Mouse (Mus musculus) embryonic facial prominence, embryonic 14.5 days (tissue): ENCODE results near the gene Palm2. TPM values are rescaled to one million over a fixed set of nuclear protein-coding genes. Genes with fewer than 3 reads are reported as not detected.

Experiments
- ATAC-seq: fragments of 200-750 bp; cut with Nextera tagmentation; 2 replicates; pipeline ENCODE4 v1.8.0; 2017; ENCODE audit warnings: low read depth, moderate number of reproducible peaks, moderate TSS enrichment
- DNase-seq: peaks from one replicate; pipeline ENCODE4 v3.0.0-alpha.2; 2015; ENCODE audit warnings: low spot score
- H3K27ac ChIP-seq: fragments of 300-500 bp; sonication (generic); replicated peaks from 2 replicates; pipeline ENCODE4 v1.5.1; 2014; ENCODE audit warnings: low read depth, mild to moderate bottlenecking, low read length, moderate library complexity
- H3K27me3 ChIP-seq: fragments of 300-500 bp; sonication (generic); replicated peaks from 2 replicates; pipeline ENCODE4 v1.6.1; 2014; ENCODE audit warnings: low read length; ENCODE audit not compliant: control insufficient read depth, insufficient read depth
- H3K36me3 ChIP-seq: fragments of 300-500 bp; sonication (generic); 2 replicates; pipeline ENCODE4 v1.6.1; 2014; ENCODE audit warnings: low read length, mixed read lengths; ENCODE audit not compliant: control insufficient read depth, insufficient read depth
- H3K4me1 ChIP-seq: fragments of 300-500 bp; sonication (generic); 2 replicates; pipeline ENCODE4 v1.6.1; 2014; ENCODE audit warnings: antibody characterized with exemption, low read length; ENCODE audit not compliant: control insufficient read depth, insufficient read depth
- H3K4me2 ChIP-seq: fragments of 300-500 bp; sonication (generic); 2 replicates; pipeline ENCODE4 v1.6.1; 2014; ENCODE audit warnings: low read depth, mild to moderate bottlenecking, low read length, moderate library complexity, mixed read lengths
- H3K4me3 ChIP-seq: fragments of 300-500 bp; sonication (generic); 2 replicates; pipeline ENCODE4 v1.5.1; 2014; ENCODE audit warnings: low read depth, mild to moderate bottlenecking, low read length
- H3K9ac ChIP-seq: fragments of 300-500 bp; sonication (generic); 2 replicates; pipeline ENCODE4 v1.6.1; 2014; ENCODE audit warnings: low read depth, mild to moderate bottlenecking, low read length, moderate library complexity, mixed read lengths
- H3K9me3 ChIP-seq: fragments of 300-500 bp; sonication (generic); 2 replicates; pipeline ENCODE4 v1.6.1; 2016; ENCODE audit warnings: low read length; ENCODE audit not compliant: control insufficient read depth
- WGBS: fragments of 180-500 bp; shearing (Covaris S2); extraction: QIAGEN DNeasy Blood & Tissue Kit; methylation state at CpG from one replicate; pipeline ENCODE4 v1.1.7; 2014; 5-methylcytosine and 5-hydroxymethylcytosine counted together
- polyA plus RNA-seq: library from polyadenylated mRNA; unstranded; fragments of >200 nt; fragmentation: Nextera tagmentation; extraction: Ambion mirVana; gene quantifications from 2 replicates; pipeline ENCODE4 v1.2.1, GENCODE M21; 2014

Palm2 gene
- polyA plus RNA-seq, 1 experiment from 2014 or later = 7.6 TPM

DNA sequence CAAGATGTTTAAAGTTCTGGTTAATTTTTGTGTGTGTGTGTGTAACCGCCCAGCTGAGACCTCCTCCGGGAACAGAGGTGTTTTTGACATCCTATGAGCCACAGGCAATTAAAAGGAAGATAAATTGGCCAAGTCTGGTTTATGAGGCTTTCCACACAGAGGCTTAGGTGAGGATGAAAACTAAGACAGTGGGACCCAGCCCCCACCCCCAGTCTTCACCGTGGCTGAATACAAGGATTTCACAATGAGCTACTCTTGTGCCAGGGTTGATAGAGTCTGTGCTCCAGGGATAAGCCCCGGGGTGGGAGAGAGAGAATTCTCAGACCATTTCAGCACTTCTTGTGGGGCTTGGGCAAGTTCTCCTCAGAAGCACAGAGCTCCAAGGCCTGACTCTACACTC is 317.0 kb downstream of the Palm2 start:
- WGBS = 66% methylated on average over 4 of the region's 4 CpGs
- no peaks in the 10 kb centered on the region for H3K9me3 ChIP-seq
- H3K4me2 ChIP-seq = no peak overlapping the region
- H3K9ac ChIP-seq = no peak overlapping the region
- no peak for DNase-seq
- H3K27me3 ChIP-seq = no peaks in the 10 kb centered on the region
- no peak overlapping the region for H3K4me3 ChIP-seq
- peak; percentile 44; the same call in 1 of the 2 replicates for ATAC-seq
- no peaks in the 10 kb centered on the region for H3K36me3 ChIP-seq
- H3K27ac ChIP-seq = no peak overlapping the region
- no peaks in the 10 kb centered on the region for H3K4me1 ChIP-seq

DNA sequence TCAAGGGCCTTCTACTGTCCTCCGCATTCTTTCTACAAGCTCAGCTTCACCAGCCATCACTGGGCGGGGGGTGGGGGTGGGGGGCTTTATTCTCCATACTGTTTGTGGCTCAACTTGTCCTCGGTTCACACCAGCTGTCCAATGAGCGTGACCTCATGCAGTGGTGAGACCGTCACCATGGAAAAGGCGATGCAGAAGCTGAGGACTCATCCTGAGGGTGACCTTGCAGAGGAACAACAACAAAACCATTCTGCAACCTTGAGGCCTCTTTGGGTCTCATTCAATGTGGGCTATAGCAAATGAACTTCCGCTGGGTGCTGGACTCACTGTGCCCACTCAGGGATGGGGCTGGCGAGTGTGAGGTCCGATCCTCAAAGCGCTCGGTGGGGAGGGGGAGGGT is 317.5 kb downstream of the Palm2 start:
- Histone ChIP-seq H3K27me3 (no peaks in the 10 kb centered on the region), H3K4me2 (no peak overlapping the region), H3K27ac (no peak overlapping the region), H3K36me3 (no peaks in the 10 kb centered on the region), H3K9me3 (no peaks in the 10 kb centered on the region), H3K4me3 (no peak overlapping the region), H3K4me1 (no peaks in the 10 kb centered on the region), H3K9ac (no peak overlapping the region)
- DNase-seq (no peak), ATAC-seq (no peak)
- 92% methylated on average over 11 of the region's 11 CpGs for WGBS

DNA sequence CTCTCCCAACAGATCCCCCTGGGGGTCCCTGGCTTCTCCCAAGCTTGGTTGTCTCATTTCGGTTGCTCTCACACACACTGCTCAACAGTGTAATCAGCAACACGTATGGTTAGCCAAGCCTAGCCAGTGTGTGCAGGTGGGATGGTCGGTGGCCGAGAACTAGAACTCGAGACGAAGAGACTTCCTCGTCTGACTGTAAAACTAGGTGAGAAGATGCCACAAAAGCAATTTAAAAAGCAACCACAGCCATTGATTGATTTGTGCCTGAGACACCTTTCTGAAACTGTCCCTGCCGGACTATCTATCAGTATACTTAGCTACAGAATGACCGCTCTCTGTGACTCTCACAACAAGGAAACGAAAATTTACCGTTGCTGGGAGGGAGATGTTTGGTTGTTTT is 321.0 kb downstream of the Palm2 start:
- WGBS = 93% methylated on average over 11 of the region's 11 CpGs
- no peak for ATAC-seq
- no peaks in the 10 kb centered on the region for H3K27me3 ChIP-seq

DNA sequence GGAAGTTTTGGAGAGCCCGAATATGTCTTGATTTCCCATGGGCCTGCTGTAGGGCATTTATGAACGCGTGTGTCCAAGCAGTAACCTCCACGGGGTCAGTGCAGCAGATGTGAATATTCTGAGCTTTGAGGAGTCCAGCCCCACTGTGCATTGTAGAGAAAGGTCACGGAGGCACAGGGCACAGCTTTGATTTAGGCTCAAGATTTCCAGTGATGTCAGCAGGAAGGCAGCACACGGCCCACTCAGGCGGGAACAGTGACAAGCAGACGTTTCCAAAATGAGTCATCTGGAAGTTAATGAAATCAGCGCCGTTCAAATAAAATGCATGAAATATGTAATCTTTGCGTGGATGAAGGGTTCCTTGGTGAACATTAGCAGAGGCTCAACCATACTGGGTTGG is 323.9 kb downstream of the Palm2 start:
- no peaks in the 10 kb centered on the region for H3K27me3 ChIP-seq
- no peak for ATAC-seq
- no peak overlapping the region for H3K4me2 ChIP-seq
- H3K36me3 ChIP-seq = no peaks in the 10 kb centered on the region
- H3K9ac ChIP-seq = no peak overlapping the region
- no peak overlapping the region for H3K4me3 ChIP-seq
- H3K9me3 ChIP-seq = no peaks in the 10 kb centered on the region
- H3K4me1 ChIP-seq = peaks cover 4% of the 10 kb centered on the region; the same call in 1 of the 2 replicates
- DNase-seq = peak; percentile 48
- no peak overlapping the region; the same call in 1 of the 2 replicates for H3K27ac ChIP-seq
- WGBS = 31% methylated on average over 11 of the region's 11 CpGs

More for the DNA sequence above, 321.0 kb downstream of the Palm2 start:
- Histone ChIP-seq H3K27ac (no peak overlapping the region), H3K4me3 (no peak overlapping the region), H3K9ac (no peak overlapping the region), H3K4me1 (peaks cover 4% of the 10 kb centered on the region; the same call in 1 of the 2 replicates), H3K9me3 (no peaks in the 10 kb centered on the region), H3K4me2 (no peak overlapping the region), H3K36me3 (no peaks in the 10 kb centered on the region)
- DNase-seq = no peak

Other genes starting within 250 kb of the Palm2 start
- gene Ptpn3, start 132.4 kb upstream of the Palm2 start, polyA plus RNA-seq = 3.8 and 4.7 TPM in 2 replicates
- 25.4 and 27.7 TPM in 2 replicates for gene Pakap, start 133.9 kb downstream of the Palm2 start, polyA plus RNA-seq